Mouse (Mus musculus): ENCODE data around the gene Tomm7. TPM values are rescaled to one million over a fixed set of nuclear protein-coding genes. Genes with fewer than 3 reads are reported as not detected.
"Not testable (repeated sequence)": the region's sequence is repeated elsewhere in the genome, so short reads cannot be mapped to it uniquely, and the experiment has no call there.

The Tomm7 gene
- 10 to 100 TPM; 54.0 to 56.1 TPM for total RNA-seq (2021)
- long read RNA-seq, experiment 1, transcript Tomm7-201 (3 exons, 1,125 nt): major isoform, 36 of 38 reads
- long read RNA-seq, experiment 1, partial matches to known transcripts: 0 of 38 reads
- long read RNA-seq, experiment 1, other reads (novel, unspliced or antisense): 2 of 38 reads
- long read RNA-seq, experiment 2, transcript Tomm7-201 (3 exons, 1,125 nt): major isoform, 34 of 34 reads
- long read RNA-seq, experiment 2, partial matches to known transcripts: 0 of 34 reads
- long read RNA-seq, experiment 2, other reads (novel, unspliced or antisense): 0 of 34 reads

DNA sequence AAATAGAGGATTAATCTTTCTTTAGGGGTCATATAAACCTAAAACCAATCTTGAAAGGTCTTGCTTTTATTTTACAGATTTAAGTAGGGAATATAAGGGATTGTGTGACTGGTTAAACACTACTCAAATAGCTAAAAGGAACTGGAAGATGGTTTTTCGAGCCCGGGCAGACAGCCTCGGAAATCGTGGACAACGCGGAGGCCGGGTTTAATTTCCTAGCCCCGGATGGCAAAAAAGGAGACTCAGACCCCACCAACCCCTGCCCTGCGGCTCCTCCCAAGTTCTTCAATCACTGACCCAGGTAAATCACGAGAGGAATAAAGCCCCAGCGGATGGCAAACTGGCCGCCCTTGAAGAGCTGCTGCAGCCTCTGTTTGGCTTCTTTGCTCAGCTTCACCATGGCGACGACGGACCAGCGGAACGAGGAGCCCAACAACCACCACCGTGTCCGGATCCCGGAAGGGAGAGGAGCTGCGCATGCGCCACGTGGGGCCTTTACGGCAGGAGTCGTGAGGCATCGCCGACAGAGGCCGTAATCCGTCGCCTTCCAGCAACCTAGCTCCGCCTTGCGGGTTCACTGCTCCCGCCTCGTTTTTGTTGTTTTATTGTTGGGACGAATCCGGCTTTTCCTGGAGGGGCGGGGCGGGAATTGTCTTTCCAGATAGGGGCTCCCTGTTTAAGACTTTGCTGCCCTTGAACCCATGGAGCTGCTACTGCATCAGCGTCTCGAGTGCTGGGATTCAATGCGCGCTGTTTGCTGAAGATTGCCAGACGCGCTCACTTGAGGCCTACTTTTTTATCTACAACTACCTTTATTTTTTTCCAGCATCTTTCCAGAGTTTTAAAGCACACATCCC is at the start of gene Tomm7:
Tomm7 (minus strand) TSS at position 488 of the 857 bp plus-strand sequence.
- peak; percentile 96 for DNase-seq

DNA sequence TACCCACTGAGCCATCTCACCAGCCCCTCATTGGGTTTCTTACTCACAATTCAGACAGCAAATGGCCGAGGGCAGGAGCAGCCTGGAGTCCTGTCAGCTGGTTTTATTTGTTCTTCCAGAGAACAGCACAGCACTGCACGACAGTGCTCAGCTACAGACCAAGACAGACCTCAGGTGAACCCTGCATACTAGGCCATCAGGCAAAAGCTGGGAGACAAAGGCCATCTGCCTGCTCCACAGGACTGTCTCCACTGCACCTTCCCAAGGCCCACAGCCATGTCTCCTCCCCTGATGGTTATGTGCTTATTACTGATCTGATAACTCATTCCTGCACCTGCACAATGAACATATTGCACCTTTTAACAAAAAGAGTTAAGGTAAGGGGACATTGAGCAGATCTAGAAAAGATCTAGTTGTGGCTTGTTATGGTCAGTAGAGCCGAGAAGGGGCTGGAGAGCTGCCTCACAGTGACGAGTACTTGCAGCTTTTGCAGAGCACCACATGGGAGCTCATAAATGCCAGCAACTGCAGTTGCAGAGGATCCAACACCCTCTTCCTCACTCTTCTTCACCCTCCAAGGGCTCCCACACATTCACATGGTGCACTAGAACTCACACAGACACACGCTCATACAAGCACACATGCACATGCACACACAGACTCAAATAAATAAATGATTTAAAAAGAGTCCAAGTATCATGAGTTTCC is 49.3 kb upstream of the Tomm7 start:
- DNase-seq: no peak

GRCm38 (mm10) chr5:23890734-23891133 is 46.8 kb upstream of the Tomm7 start:
- DNase-seq: peak; percentile 78

- DNase-seq: no peak
Measured at GRCm38 (mm10) chr5:23889461-23889860, 45.5 kb upstream of the Tomm7 start.

DNA sequence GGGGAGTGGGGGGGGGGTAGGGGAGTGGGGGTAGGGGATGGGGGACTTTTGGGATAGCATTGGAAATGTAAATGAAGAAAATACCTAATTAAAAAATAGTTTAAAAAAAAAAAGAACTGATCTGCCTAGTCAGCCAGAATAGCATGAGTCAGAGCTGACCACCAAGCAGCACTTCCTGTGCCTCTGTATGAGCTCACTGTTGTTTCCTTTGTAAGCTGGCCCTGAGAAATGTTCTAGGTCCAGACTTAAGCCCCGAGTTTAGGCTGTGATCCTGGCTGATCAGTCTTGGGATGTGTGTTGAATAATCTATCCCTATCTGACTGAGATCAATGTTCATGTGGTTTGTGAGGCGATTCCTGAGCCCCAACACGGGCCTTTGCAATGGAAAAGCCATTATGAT is 43.1 kb upstream of the Tomm7 start:
- no peak for DNase-seq

- DNase-seq: no peak
Measured at GRCm38 (mm10) chr5:23874457-23874856, 30.5 kb upstream of the Tomm7 start.

GRCm38 (mm10) chr5:23872586-23872985 is 28.6 kb upstream of the Tomm7 start:
- no peak for DNase-seq

DNA sequence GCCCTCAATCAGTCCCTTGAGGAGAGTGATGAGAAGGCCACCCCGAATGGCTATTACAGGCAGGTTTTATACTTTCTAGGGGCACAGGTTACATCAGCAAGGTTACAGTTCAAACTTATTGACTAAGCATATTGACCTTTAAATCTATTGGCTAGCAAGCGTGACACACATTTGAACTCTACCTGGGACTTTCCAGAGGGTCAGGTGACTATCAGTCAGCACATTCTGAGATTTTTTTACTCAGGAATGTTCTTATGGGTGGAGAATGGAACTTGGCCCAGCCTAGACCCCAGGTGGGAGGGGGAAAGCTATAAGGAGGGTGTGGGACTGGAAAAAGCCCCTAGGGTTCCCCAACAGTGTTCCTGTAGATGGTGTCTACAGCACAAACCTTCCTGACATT is 27.4 kb upstream of the Tomm7 start:
- not testable (repeated sequence) for DNase-seq

GRCm38 (mm10) chr5:23865941-23866340 is 22.0 kb upstream of the Tomm7 start:
- no peak for DNase-seq

GRCm38 (mm10) chr5:23864054-23864965 is 20.3 kb upstream of the Tomm7 start:
- DNase-seq: no peak

GRCm38 (mm10) chr5:23863166-23864053 is 19.4 kb upstream of the Tomm7 start:
- no peak for DNase-seq

GRCm38 (mm10) chr5:23862291-23862690 is 18.3 kb upstream of the Tomm7 start:
- peak; percentile 85 for DNase-seq

GRCm38 (mm10) chr5:23861721-23862120 is 17.8 kb upstream of the Tomm7 start:
- no peak for DNase-seq

DNA sequence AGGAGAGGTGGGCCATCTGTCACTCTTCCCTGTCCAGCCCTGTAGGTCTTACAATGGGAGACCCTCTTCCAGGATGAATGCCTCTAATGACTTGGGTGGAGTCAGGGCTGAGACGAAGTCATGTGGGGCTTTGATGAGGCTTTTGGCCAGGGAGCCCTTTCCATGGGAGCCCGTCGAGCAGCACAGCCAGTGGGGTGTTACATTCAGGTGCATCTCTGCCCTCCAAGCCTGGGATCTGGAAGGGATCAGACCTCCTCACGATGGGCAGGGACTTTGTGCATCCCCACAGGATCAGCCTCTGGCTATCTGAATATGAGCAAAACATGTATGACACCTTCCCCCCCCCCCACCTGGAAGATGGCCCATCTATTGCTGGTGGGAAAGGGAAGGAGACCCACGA is 15.9 kb upstream of the Tomm7 start:
- no peak for DNase-seq

GRCm38 (mm10) chr5:23859087-23859718 is 15.2 kb upstream of the Tomm7 start:
- DNase-seq: no peak

- no peak for DNase-seq
Measured at GRCm38 (mm10) chr5:23858643-23859042, 14.7 kb upstream of the Tomm7 start.

GRCm38 (mm10) chr5:23858001-23858400 is 14.0 kb upstream of the Tomm7 start:
- DNase-seq: no peak

- no peak for DNase-seq
Measured at GRCm38 (mm10) chr5:23857189-23857588, 13.2 kb upstream of the Tomm7 start.

DNA sequence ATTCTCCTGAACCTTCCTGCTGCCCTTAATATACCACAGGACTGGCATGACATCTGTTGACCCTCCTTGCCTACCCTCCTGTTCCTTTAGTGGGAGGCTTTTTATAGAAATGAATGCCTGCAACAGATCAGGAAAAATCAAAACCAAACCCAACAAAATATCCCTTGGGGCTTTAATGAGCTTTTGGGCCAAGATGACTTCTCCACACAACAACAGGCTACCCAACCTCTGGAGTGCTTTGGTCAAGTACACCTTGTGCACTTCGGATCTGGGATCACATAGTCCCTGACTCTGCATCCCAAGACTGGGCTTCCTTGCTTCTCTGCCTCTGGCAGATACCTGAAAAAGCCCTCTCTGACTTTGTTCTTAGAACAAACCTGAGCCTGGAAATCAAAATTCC is 12.2 kb upstream of the Tomm7 start:
- DNase-seq: no peak

DNA sequence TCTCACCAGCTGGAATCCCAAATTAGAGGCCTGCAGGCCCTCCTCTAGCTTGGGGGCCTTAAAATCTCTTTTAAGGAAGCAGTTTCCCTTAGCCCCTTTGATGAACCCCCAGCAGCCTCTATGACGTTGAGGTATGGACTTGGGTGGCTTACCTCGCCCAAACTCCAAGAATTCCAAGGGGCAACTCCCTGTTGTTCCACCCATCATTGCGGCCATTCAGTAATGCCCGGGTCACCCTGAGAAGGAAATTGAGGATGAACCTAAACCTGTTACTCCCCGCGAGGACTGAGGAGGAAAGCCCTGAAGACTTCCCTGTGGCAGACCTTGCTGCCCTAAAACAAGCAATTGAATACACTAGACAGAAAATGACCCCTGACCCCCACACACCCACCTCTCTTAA is 11.5 kb upstream of the Tomm7 start:
- DNase-seq: no peak
